Mouse (Mus musculus): ENCODE data around the gene Pitpnm1. TPM values are rescaled to one million over a fixed set of nuclear protein-coding genes. Genes with fewer than 3 reads are reported as not detected.
A peak's percentile ranks its signal among the peaks of the same experiment; 100 is the strongest.

Gene Pitpnm1
- total RNA-seq, 4 experiments from 2014 or later = 199 to 206 (median 205) TPM

GRCm38 (mm10) chr19:4153232-4153654, 53.4 kb downstream of the Pitpnm1 start, which contains the start of gene Ptprcap:
TSS of gene Ptprcap (plus strand) at chr19:4153604.
- DNase-seq (ENCODE audit: low spot score in 2 of 2) = no peak

GRCm38 (mm10) chr19:4154437-4155222, 54.8 kb downstream of the Pitpnm1 start:
- no peak for DNase-seq (ENCODE audit: low spot score in 2 of 2)

- no peak for DNase-seq (ENCODE audit: low spot score in 2 of 2)
Observed at GRCm38 (mm10) chr19:4155223-4156072, 55.6 kb downstream of the Pitpnm1 start.

GRCm38 (mm10) chr19:4156073-4156579, 56.3 kb downstream of the Pitpnm1 start:
- DNase-seq (ENCODE audit: low spot score in 2 of 2) = no peak

GRCm38 (mm10) chr19:4156771-4157170, 57.0 kb downstream of the Pitpnm1 start:
- no peak for DNase-seq (ENCODE audit: low spot score in 2 of 2)

GRCm38 (mm10) chr19:4159049-4159448, 59.3 kb downstream of the Pitpnm1 start:
- no peak for DNase-seq (ENCODE audit: low spot score in 2 of 2)

GRCm38 (mm10) chr19:4162646-4163542, 63.1 kb downstream of the Pitpnm1 start, which contains the start of gene Rps6kb2:
TSS of gene Rps6kb2 (minus strand) at chr19:4163354.
- DNase-seq (ENCODE audit: low spot score in 2 of 2) = peak; percentile 96 to 97

GRCm38 (mm10) chr19:4163543-4163887, 63.7 kb downstream of the Pitpnm1 start:
- DNase-seq (ENCODE audit: low spot score in 2 of 2) = no peak

Other genes with a start within 250 kb of the Pitpnm1 start
- 10 to 100 TPM; 68.4 to 87.2 (median 76.7) TPM for gene Chka, start 248.2 kb upstream of the Pitpnm1 start, total RNA-seq (2022)
- gene Tcirg1, start 192.9 kb upstream of the Pitpnm1 start, total RNA-seq (2022) = 10 to 100 TPM; 14.9 to 26.1 (median 21.5) TPM
- gene Ndufs8, start 187.2 kb upstream of the Pitpnm1 start, total RNA-seq (2022) = 100 to 1,000 TPM; 136 to 159 (median 145) TPM
- gene Aldh3b1, start 170.2 kb upstream of the Pitpnm1 start, total RNA-seq (2022) = 1 to 10 TPM; 3.4 to 5.5 (median 5.1) TPM
- gene Unc93b1, start 164.8 kb upstream of the Pitpnm1 start, total RNA-seq (2022) = 10 to 100 TPM; 13.4 to 30.8 (median 20.0) TPM
- gene Aldh3b3, start 141.4 kb upstream of the Pitpnm1 start, total RNA-seq (2022) = under 1 TPM in 2 of 4 experiments, not detected in 2; 0.44 to 0.50 TPM
- 1 to 10 TPM in 1 of 4 experiments, under 1 TPM in 3; 0.80 to 1.3 (median 0.91) TPM for gene Aldh3b2, start 127.7 kb upstream of the Pitpnm1 start, total RNA-seq (2022)
- gene Acy3, start 113.4 kb upstream of the Pitpnm1 start, total RNA-seq (2022) = 1 to 10 TPM; 2.9 to 5.0 (median 4.5) TPM
- gene Tbx10, start 107.2 kb upstream of the Pitpnm1 start, total RNA-seq (2022) = not detected
- 10 to 100 TPM in 1 of 4 experiments, 1 to 10 TPM in 3; 7.4 to 10.5 (median 8.9) TPM for gene Nudt8, start 99.4 kb upstream of the Pitpnm1 start, total RNA-seq (2022)
- gene Gm49405, start 99.4 kb upstream of the Pitpnm1 start, total RNA-seq (2022) = 1 to 10 TPM in 2 of 4 experiments, under 1 TPM in 2; 0.76 to 1.3 (median 1.1) TPM
- 10 to 100 TPM in 1 of 4 experiments, 1 to 10 TPM in 3; 3.9 to 11.7 (median 4.1) TPM for gene Doc2g, start 96.7 kb upstream of the Pitpnm1 start, total RNA-seq (2022)
- 100 to 1,000 TPM; 243 to 273 (median 258) TPM for gene Ndufv1, start 87.2 kb upstream of the Pitpnm1 start, total RNA-seq (2022)
- gene Gstp1, start 62.0 kb upstream of the Pitpnm1 start, total RNA-seq (2022) = 100 to 1,000 TPM; 405 to 436 (median 416) TPM
- 10 to 100 TPM; 43.0 to 73.3 (median 55.7) TPM for gene Gstp2, start 54.0 kb upstream of the Pitpnm1 start, total RNA-seq (2022)
- gene Gstp3, start 40.4 kb upstream of the Pitpnm1 start, total RNA-seq (2022) = not detected
- gene Cabp2, start 18.4 kb upstream of the Pitpnm1 start, total RNA-seq (2022) = not detected
- gene Cdk2ap2, start 2.8 kb upstream of the Pitpnm1 start, total RNA-seq (2022) = 10 to 100 TPM; 20.2 to 28.9 (median 23.4) TPM
- 100 to 1,000 TPM; 120 to 143 (median 134) TPM for gene Aip, start 25.9 kb downstream of the Pitpnm1 start, total RNA-seq (2022)
- under 1 TPM in 1 of 4 experiments, not detected in 3; 0.08 TPM for gene Gpr152, start 39.8 kb downstream of the Pitpnm1 start, total RNA-seq (2022)
- under 1 TPM in 3 of 4 experiments, not detected in 1; 0.17 to 0.37 (median 0.34) TPM for gene Cabp4, start 44.0 kb downstream of the Pitpnm1 start, total RNA-seq (2022)
- 10 to 100 TPM; 86.9 to 98.0 (median 92.5) TPM for gene Coro1b, start 48.6 kb downstream of the Pitpnm1 start, total RNA-seq (2022)
- gene Ptprcap, start 53.6 kb downstream of the Pitpnm1 start, total RNA-seq (2022) = 1 to 10 TPM; 1.6 to 2.2 (median 1.8) TPM
- 10 to 100 TPM; 28.6 to 39.6 (median 34.1) TPM for gene Rps6kb2, start 63.4 kb downstream of the Pitpnm1 start, total RNA-seq (2022)
- 10 to 100 TPM; 12.6 to 15.0 (median 13.4) TPM for gene Carns1, start 75.5 kb downstream of the Pitpnm1 start, total RNA-seq (2022)
- gene Tbc1d10c, start 91.3 kb downstream of the Pitpnm1 start, total RNA-seq (2022) = 1 to 10 TPM; 1.6 to 3.3 (median 2.7) TPM
- gene Ppp1ca, start 92.1 kb downstream of the Pitpnm1 start, total RNA-seq (2022) = 100 to 1,000 TPM; 310 to 356 (median 326) TPM
- gene Rad9a, start 101.7 kb downstream of the Pitpnm1 start, total RNA-seq (2022) = 10 to 100 TPM in 3 of 4 experiments, 1 to 10 TPM in 1; 9.9 to 12.1 (median 11.0) TPM
- gene Clcf1, start 114.2 kb downstream of the Pitpnm1 start, total RNA-seq (2022) = 1 to 10 TPM in 2 of 4 experiments, under 1 TPM in 2; 0.65 to 2.4 (median 1.2) TPM
- not detected for gene AC109138.7, start 114.4 kb downstream of the Pitpnm1 start, total RNA-seq (2022)
- gene Pold4, start 131.9 kb downstream of the Pitpnm1 start, total RNA-seq (2022) = 10 to 100 TPM; 16.1 to 23.6 (median 22.1) TPM
- gene Ssh3, start 169.2 kb downstream of the Pitpnm1 start, total RNA-seq (2022) = 10 to 100 TPM; 40.6 to 55.7 (median 51.5) TPM
- gene Ankrd13d, start 183.1 kb downstream of the Pitpnm1 start, total RNA-seq (2022) = 10 to 100 TPM; 60.1 to 72.5 (median 69.0) TPM
- gene Grk2, start 206.2 kb downstream of the Pitpnm1 start, total RNA-seq (2022) = 100 to 1,000 TPM; 191 to 210 (median 203) TPM

All from left cerebral cortex, adult 8-10 months (tissue).